Mouse (Mus musculus): Measurements from ENCODE around the gene Slc16a1. TPM values are rescaled to one million over a fixed set of nuclear protein-coding genes. Genes with fewer than 3 reads are reported as not detected.
"Not testable (repeated sequence)": the region's sequence is repeated elsewhere in the genome, so short reads cannot be mapped to it uniquely, and the experiment has no call there.

Gene Slc16a1
- total and polyA plus RNA-seq, 3 experiments = 18.4 to 60.9 (median 51.5) TPM

GRCm38 (mm10) chr3:104674329-104675220 is 36.1 kb downstream of the Slc16a1 start:
- DNase-seq = peak; percentile 56

- peak; percentile 80 for DNase-seq
Observed at GRCm38 (mm10) chr3:104675258-104675851, 36.9 kb downstream of the Slc16a1 start.

- DNase-seq = no peak
Observed at GRCm38 (mm10) chr3:104677781-104678180, 39.3 kb downstream of the Slc16a1 start.

GRCm38 (mm10) chr3:104678826-104679225 is 40.4 kb downstream of the Slc16a1 start:
- no peak for DNase-seq

GRCm38 (mm10) chr3:104682671-104683504 is 44.4 kb downstream of the Slc16a1 start:
- DNase-seq = peak; percentile 62

GRCm38 (mm10) chr3:104700751-104701335 is 62.4 kb downstream of the Slc16a1 start:
- peak; percentile 83 for DNase-seq

GRCm38 (mm10) chr3:104701761-104702160 is 63.3 kb downstream of the Slc16a1 start:
- DNase-seq = no peak

GRCm38 (mm10) chr3:104703941-104704340 is 65.5 kb downstream of the Slc16a1 start:
- no peak for DNase-seq

- DNase-seq = no peak
Observed at GRCm38 (mm10) chr3:104706446-104706845, 68.0 kb downstream of the Slc16a1 start.

GRCm38 (mm10) chr3:104706951-104707771 is 68.7 kb downstream of the Slc16a1 start:
- DNase-seq = peak; percentile 73

GRCm38 (mm10) chr3:104707772-104708144 is 69.3 kb downstream of the Slc16a1 start:
- DNase-seq = not testable (repeated sequence)

Other genes starting within 250 kb of the Slc16a1 start
- 10 to 100 TPM; 10.1 to 17.0 TPM for gene Lrig2, start 126.8 kb upstream of the Slc16a1 start, total RNA-seq (2021)
- 6.0 and 6.2 TPM in 2 replicates for gene Lrig2, start 126.8 kb upstream of the Slc16a1 start, polyA plus RNA-seq (2012; rRNA removed)
- gene Ppm1j, start 142.4 kb downstream of the Slc16a1 start, total RNA-seq (2021) = 10 to 100 TPM in 1 of 2 experiments, 1 to 10 TPM in 1; 5.0 to 13.1 TPM
- 11.6 and 12.2 TPM in 2 replicates for gene Ppm1j, start 142.4 kb downstream of the Slc16a1 start, polyA plus RNA-seq (2012; rRNA removed)
- 1 to 10 TPM in 1 of 2 experiments, under 1 TPM in 1; 0.43 to 1.3 TPM for gene Fam19a3, start 143.2 kb downstream of the Slc16a1 start, total RNA-seq (2021)
- 0.46 and 2.1 TPM in 2 replicates for gene Fam19a3, start 143.2 kb downstream of the Slc16a1 start, polyA plus RNA-seq (2012; rRNA removed)
- gene Rhoc, start 149.7 kb downstream of the Slc16a1 start, total RNA-seq (2021) = 100 to 1,000 TPM; 128 to 132 TPM
- gene Rhoc, start 149.7 kb downstream of the Slc16a1 start, polyA plus RNA-seq (2012; rRNA removed) = 61.3 and 69.7 TPM in 2 replicates
- 10 to 100 TPM; 16.7 to 18.9 TPM for gene Mov10, start 179.9 kb downstream of the Slc16a1 start, total RNA-seq (2021)
- gene Mov10, start 179.9 kb downstream of the Slc16a1 start, polyA plus RNA-seq (2012; rRNA removed) = 13.2 and 15.3 TPM in 2 replicates
- gene St7l, start 225.3 kb downstream of the Slc16a1 start, total RNA-seq (2021) = 10 to 100 TPM; 54.0 to 59.4 TPM
- gene St7l, start 225.3 kb downstream of the Slc16a1 start, polyA plus RNA-seq (2012; rRNA removed) = 8.3 and 9.6 TPM in 2 replicates
- gene Capza1, start 225.8 kb downstream of the Slc16a1 start, total RNA-seq (2021) = 100 to 1,000 TPM in 1 of 2 experiments, 10 to 100 TPM in 1; 77.7 to 109 TPM
- gene Capza1, start 225.8 kb downstream of the Slc16a1 start, polyA plus RNA-seq (2012; rRNA removed) = 5.8 and 7.3 TPM in 2 replicates

All from adrenal gland, adult 2 months (tissue).